In the genomic region with DNA sequence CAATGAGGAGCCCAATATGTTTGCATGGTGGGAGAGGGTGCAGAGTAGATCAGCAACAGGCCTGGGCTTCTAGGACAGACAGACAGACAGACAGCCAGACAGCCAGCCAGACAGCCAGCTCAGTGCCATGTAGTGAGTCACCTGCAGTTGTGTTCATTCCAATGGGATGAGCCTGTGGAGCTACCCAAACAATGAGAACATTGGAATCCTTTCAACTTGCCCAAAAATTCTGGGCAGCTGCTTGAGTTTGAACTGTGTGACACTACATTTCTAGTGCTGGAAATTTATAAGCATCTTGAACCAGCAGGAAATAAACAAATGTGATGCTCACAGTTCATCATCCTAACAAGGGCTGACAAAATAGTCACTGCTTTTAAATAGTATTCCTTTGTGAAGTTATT, we compare ENCODE assay signal across 25 mouse cellular contexts. TPM values are rescaled to one million over a fixed set of nuclear protein-coding genes. Genes with fewer than 3 reads are reported as not detected.
DNase-seq lines count a peak whose midpoint lies in the region; ATAC-seq and TF ChIP-seq lines count a peak whose summit lies in the region.
"Had no signal": no experiment of that assay in that cellular context is flagged by ENCODE, and none has a peak within 500 bp of the region (broad histone marks: within the 10 kb centered on the region; RNA-seq: fewer than 3 reads in every experiment).

No protein-coding gene starts in this region.

- TF ChIP-seq CTCF in kidney, adult 2 months (conservative IDR thresholded peaks at IDR 0.05; ENCODE audit: insufficient read depth, insufficient read length, low read depth, low read length): no peak

- H3K4me1 ChIP-seq in kidney, adult 2 months (ENCODE audit: control insufficient read depth, insufficient read depth, low read length): no peaks in the 10 kb centered on the region
- peaks cover 3% of the 10 kb centered on the region; the same call in 1 of the 2 replicates for H3K4me1 ChIP-seq in intestine, embryonic 16.5 days (ENCODE audit: control insufficient read depth, insufficient read depth, low read length)
- H3K4me1 ChIP-seq in stomach, embryonic 16.5 days (ENCODE audit: control insufficient read depth, insufficient read depth, low read length): no peaks in the 10 kb centered on the region
- peaks cover 17% of the 10 kb centered on the region for H3K4me1 ChIP-seq in heart, embryonic 10.5 days
- H3K4me1 ChIP-seq: hindbrain, embryonic 10.5 days; limb, embryonic 15.5 days had no signal

- no peaks in the 10 kb centered on the region for H3K27me3 ChIP-seq in kidney, adult 2 months (replicated peaks; ENCODE audit: control insufficient read depth, insufficient read depth, low read length)
- H3K27me3 ChIP-seq in intestine, embryonic 16.5 days (replicated peaks; ENCODE audit: control insufficient read depth, insufficient read depth, low read length): no peaks in the 10 kb centered on the region
- H3K27me3 ChIP-seq in stomach, embryonic 16.5 days (ENCODE audit: control insufficient read depth, insufficient read depth, low read length): no peaks in the 10 kb centered on the region
- H3K27me3 ChIP-seq in heart, embryonic 10.5 days (ENCODE audit: insufficient read depth, poor library complexity, severe bottlenecking): peaks cover 7% of the 10 kb centered on the region; the same call in 1 of the 2 replicates
- H3K27me3 ChIP-seq: CH12.LX; limb, embryonic 15.5 days had no signal

- TF ChIP-seq POLR2A in kidney, adult 2 months (IDR thresholded peaks at IDR 0.05; ENCODE audit: low read depth, low read length): no peak

- H3K9me3 ChIP-seq in intestine, embryonic 16.5 days (ENCODE audit: control insufficient read depth, low read length): no peaks in the 10 kb centered on the region
- no peaks in the 10 kb centered on the region for H3K9me3 ChIP-seq in stomach, embryonic 16.5 days (replicated peaks; ENCODE audit: control insufficient read depth, low read length)
- no peaks in the 10 kb centered on the region for H3K9me3 ChIP-seq in heart, embryonic 10.5 days
- H3K9me3 ChIP-seq: hindbrain, embryonic 10.5 days; limb, embryonic 15.5 days; midbrain, embryonic 10.5 days had no signal

- H3K9ac ChIP-seq in intestine, embryonic 16.5 days (ENCODE audit: low read depth, low read length): no peak overlapping the region
- no peak overlapping the region for H3K9ac ChIP-seq in stomach, embryonic 16.5 days (ENCODE audit: low read length)
- H3K9ac ChIP-seq: limb, embryonic 15.5 days had no signal

- intact Hi-C loops in heart, postnatal 10 days (cut with DNase I): no loop called here

- H3K4me3 ChIP-seq in kidney, adult 2 months (ENCODE audit: insufficient read depth, low read depth, low read length): no peak overlapping the region
- H3K4me3 ChIP-seq in intestine, embryonic 16.5 days (ENCODE audit: low read length): no peak overlapping the region
- no peak overlapping the region for H3K4me3 ChIP-seq in stomach, embryonic 16.5 days (replicated peaks; ENCODE audit: low read length)
- no peak overlapping the region for H3K4me3 ChIP-seq in heart, embryonic 10.5 days
- H3K4me3 ChIP-seq: erythroblast, embryonic 14.5 days; hindbrain, embryonic 10.5 days; limb, embryonic 15.5 days; midbrain, embryonic 10.5 days had no signal

- H3K27ac ChIP-seq in kidney, adult 2 months (ENCODE audit: insufficient read depth, low read depth, low read length): no peak overlapping the region
- no peak overlapping the region for H3K27ac ChIP-seq in intestine, embryonic 16.5 days (ENCODE audit: low read length)
- H3K27ac ChIP-seq in stomach, embryonic 16.5 days (ENCODE audit: low read length): peak overlapping the region; percentile 23
- H3K27ac ChIP-seq in heart, embryonic 10.5 days: no peak overlapping the region
- H3K27ac ChIP-seq: hindbrain, embryonic 10.5 days; limb, embryonic 15.5 days; midbrain, embryonic 10.5 days had no signal

- H3K4me2 ChIP-seq in intestine, embryonic 16.5 days (ENCODE audit: low read depth, low read length): no peak overlapping the region
- H3K4me2 ChIP-seq in stomach, embryonic 16.5 days (ENCODE audit: low read depth, low read length): no peak overlapping the region
- H3K4me2 ChIP-seq: limb, embryonic 15.5 days had no signal

- ATAC-seq in intestine, embryonic 16.5 days: peak; percentile 38; the same call in 1 of the 2 replicates
- no peak for ATAC-seq in stomach, embryonic 16.5 days (ENCODE audit: insufficient read depth, low FRiP score)
- ATAC-seq: forebrain, embryonic 14.5 days; inflammation-experienced regulatory T-cells, adult 6 months had no signal

- no peaks in the 10 kb centered on the region for H3K36me3 ChIP-seq in kidney, adult 2 months (ENCODE audit: control insufficient read depth, insufficient read depth, low read length)
- H3K36me3 ChIP-seq in intestine, embryonic 16.5 days (ENCODE audit: control insufficient read depth, insufficient read depth, low read length): no peaks in the 10 kb centered on the region
- no peaks in the 10 kb centered on the region for H3K36me3 ChIP-seq in stomach, embryonic 16.5 days (ENCODE audit: control insufficient read depth, insufficient read depth, low read length)
- no peaks in the 10 kb centered on the region for H3K36me3 ChIP-seq in heart, embryonic 10.5 days
- H3K36me3 ChIP-seq: hindbrain, embryonic 10.5 days; limb, embryonic 15.5 days; midbrain, embryonic 10.5 days had no signal

- peak; percentile 31 for DNase-seq in kidney, adult 2 months
- DNase-seq in kidney, adult 18-20 months: no peak
- peak; percentile 89 for DNase-seq in Muller cell, postnatal 12 days (ENCODE audit: inconsistent ontology term)
- DNase-seq in heart, postnatal 10 days: no peak
- DNase-seq in heart, embryonic 10.5 days (ENCODE audit: low spot score): no peak
- DNase-seq: cerebellum, adult 2 months; gastrocnemius, postnatal 36 days; kidney, postnatal 36 days; right cerebral cortex, adult 18-20 months; thymus, adult 2 months had no signal

RNA-seq across cellular contexts. Expression of gene P2ry14, which starts 13.8 kb away (rescaled TPM):
- polyA plus RNA-seq in kidney, adult 2 months (2012; rRNA removed): 3.8 and 4.2 TPM in 2 replicates
- polyA plus RNA-seq in intestine, embryonic 16.5 days (2015; fragmentation: Nextera tagmentation; extraction: Ambion mirVana): 10.4 and 12.1 TPM in 2 replicates
- polyA plus RNA-seq in stomach, embryonic 16.5 days (2015; fragmentation: Nextera tagmentation; extraction: Ambion mirVana): 6.3 and 6.8 TPM in 2 replicates
- total RNA-seq in heart, postnatal 10 days (2021): 1 to 10 TPM; 6.0 to 6.7 TPM
- polyA plus RNA-seq in heart, embryonic 10.5 days (2016; fragmentation: Nextera tagmentation; extraction: Ambion mirVana): 1.4 and 3.4 TPM in 2 replicates
- polyA plus RNA-seq: erythroblast, embryonic 14.5 days had no signal

RNA-seq across cellular contexts. Expression of gene Gpr171, which starts 38.0 kb away (rescaled TPM):
- 0.19 and 0.38 TPM in 2 replicates for polyA plus RNA-seq in kidney, adult 2 months (2012; rRNA removed)
- polyA plus RNA-seq in intestine, embryonic 16.5 days (2015; fragmentation: Nextera tagmentation; extraction: Ambion mirVana): 0.91 and 1.2 TPM in 2 replicates
- 0.81 and 1.0 TPM in 2 replicates for polyA plus RNA-seq in stomach, embryonic 16.5 days (2015; fragmentation: Nextera tagmentation; extraction: Ambion mirVana)
- not detected for total RNA-seq in heart, postnatal 10 days (2021)
- 0.89 and 1.7 TPM in 2 replicates for polyA plus RNA-seq in heart, embryonic 10.5 days (2016; fragmentation: Nextera tagmentation; extraction: Ambion mirVana)
- total RNA-seq: gastrocnemius, postnatal 36 days; layer of hippocampus, postnatal 25 days; left cerebral cortex, postnatal 14 days had no signal
- polyA plus RNA-seq: cerebellum, adult 2 months; erythroblast, embryonic 14.5 days had no signal

RNA-seq across cellular contexts. Expression of gene Gpr87, which starts 55.3 kb away (rescaled TPM):
- polyA plus RNA-seq in kidney, adult 2 months (2012; rRNA removed): 0.16 TPM in 2 replicates
- polyA plus RNA-seq in intestine, embryonic 16.5 days (2015; fragmentation: Nextera tagmentation; extraction: Ambion mirVana): not detected in 2 replicates
- polyA plus RNA-seq in stomach, embryonic 16.5 days (2015; fragmentation: Nextera tagmentation; extraction: Ambion mirVana): 18.6 and 33.6 TPM in 2 replicates
- not detected for total RNA-seq in heart, postnatal 10 days (2021)
- polyA plus RNA-seq in heart, embryonic 10.5 days (2016; fragmentation: Nextera tagmentation; extraction: Ambion mirVana): 0.18 TPM in 1 of 2 replicates, not detected in the other
- total RNA-seq: CH12.LX; gastrocnemius, postnatal 36 days; layer of hippocampus, postnatal 25 days; left cerebral cortex, postnatal 14 days had no signal
- polyA plus RNA-seq: cerebellum, adult 2 months; erythroblast, embryonic 14.5 days; forebrain, embryonic 14.5 days; heart, embryonic 14.5 days; inflammation-experienced regulatory T-cells, adult 6 months; liver, embryonic 16.5 days; neural tube, embryonic 11.5 days; small intestine, adult 2 months had no signal

Comparison
In these comparisons a context has a peak if more than half of its experiments do, and no peak if none do; other contexts are left out.
1. DNase-seq: peak in kidney, adult 2 months (single experiment) and Muller cell, postnatal 12 days (single experiment); none in kidney, adult 18-20 months (single experiment), heart, postnatal 10 days (0 of 2) and heart, embryonic 10.5 days (single experiment).
2. RNA of gene Gpr87, which starts 55.3 kb away (polyA plus RNA-seq): 18.6 to 33.6 TPM in stomach, embryonic 16.5 days; 0.18 TPM in heart, embryonic 10.5 days, 0.16 TPM in kidney, adult 2 months and not detected in intestine, embryonic 16.5 days; every median in the first group is over 10 times any median in the second.